Mouse (Mus musculus) lung, postnatal 0 days (tissue): ENCODE measurements around the gene Med9. TPM values are rescaled to one million over a fixed set of nuclear protein-coding genes. Genes with fewer than 3 reads are reported as not detected.
"Not testable (repeated sequence)": the region's sequence is repeated elsewhere in the genome, so short reads cannot be mapped to it uniquely, and the experiment has no call there.

Source experiments
- ATAC-seq: fragments of 200-750 bp; cut with Nextera tagmentation; 2 replicates; pipeline ENCODE4 v1.8.0; 2017; ENCODE audit warnings: moderate library complexity
- DNase-seq: peaks from one replicate; pipeline ENCODE4 v3.0.0-alpha.2; 2016; ENCODE audit warnings: low spot score
- H3K27ac ChIP-seq: fragments of 300-500 bp; sonication (generic); 2 replicates; pipeline ENCODE4 v1.5.1; 2014; ENCODE audit warnings: antibody characterized with exemption, mild to moderate bottlenecking, low read length, mixed read lengths
- H3K27me3 ChIP-seq: fragments of 300-500 bp; sonication (generic); replicated peaks from 2 replicates; pipeline ENCODE4 v1.6.1; 2014; ENCODE audit warnings: low read length, mixed read lengths; ENCODE audit not compliant: insufficient read depth
- H3K36me3 ChIP-seq: fragments of 300-500 bp; sonication (generic); 2 replicates; pipeline ENCODE4 v1.6.1; 2014; ENCODE audit warnings: low read length, mixed read lengths; ENCODE audit not compliant: insufficient read depth
- H3K4me1 ChIP-seq: fragments of 300-500 bp; sonication (generic); 2 replicates; pipeline ENCODE4 v1.6.1; 2014; ENCODE audit warnings: antibody characterized with exemption, low read depth, low read length, mixed read lengths; ENCODE audit not compliant: insufficient read depth
- H3K4me2 ChIP-seq: fragments of 300-500 bp; sonication (generic); replicated peaks from 2 replicates; pipeline ENCODE4 v1.6.1; 2014; ENCODE audit warnings: low read depth, mild to moderate bottlenecking, low read length, moderate library complexity, mixed read lengths
- H3K4me3 ChIP-seq: fragments of 300-500 bp; sonication (generic); 2 replicates; pipeline ENCODE4 v1.5.1; 2014; ENCODE audit warnings: low read depth, low read length
- H3K9ac ChIP-seq: fragments of 300-500 bp; sonication (generic); replicated peaks from 2 replicates; pipeline ENCODE4 v1.6.1; 2014; ENCODE audit warnings: low read depth, mild to moderate bottlenecking
- H3K9me3 ChIP-seq: fragments of 300-500 bp; sonication (generic); 2 replicates; pipeline ENCODE4 v1.6.1; 2016; ENCODE audit warnings: low read length, mixed read lengths
- CTCF ChIP-seq: IDR thresholded peaks from 2 replicates; pipeline ENCODE4 v1.5.1; 2016; ENCODE audit warnings: antibody characterized with exemption, mild to moderate bottlenecking
- EP300 ChIP-seq: IDR thresholded peaks from 2 replicates; pipeline ENCODE4 v1.6.1; 2016; ENCODE audit warnings: antibody characterized with exemption, mild to moderate bottlenecking, control low read depth
- WGBS: fragments of 180-500 bp; shearing (Covaris S2); extraction: QIAGEN DNeasy Blood & Tissue Kit; methylation state at CpG from one replicate; pipeline ENCODE4 v1.1.7; 2014; 5-methylcytosine and 5-hydroxymethylcytosine counted together
- polyA plus RNA-seq: library from polyadenylated mRNA; unstranded; fragments of >200 nt; fragmentation: Nextera tagmentation; extraction: Ambion mirVana; gene quantifications from 2 replicates; pipeline ENCODE4 v1.2.1, GENCODE M21; 2015

Gene Med9
- polyA plus RNA-seq, 1 experiment from 2014 or later = 31.3 TPM

DNA sequence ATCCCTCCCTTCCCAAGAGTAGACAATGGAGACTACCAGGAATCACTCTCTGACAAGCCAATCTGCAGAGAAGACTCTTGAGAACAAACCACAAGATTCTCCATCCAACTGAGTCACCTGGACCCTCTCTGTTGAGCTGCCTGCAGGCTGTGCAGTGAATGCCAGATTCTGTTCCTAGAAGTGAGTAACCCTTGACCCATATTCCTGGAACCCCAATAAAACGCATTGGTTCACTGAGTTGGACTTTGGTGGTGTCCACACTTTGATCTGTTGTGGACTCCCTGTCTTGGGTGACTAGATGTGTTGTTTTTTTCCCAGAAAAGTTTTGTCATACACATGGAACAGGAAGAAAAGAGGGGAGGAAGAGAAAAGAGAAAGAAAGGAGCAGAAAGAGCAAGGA is 8.2 kb upstream of the Med9 start:
- Histone ChIP-seq H3K4me2 (no peak overlapping the region), H3K36me3 (no peaks in the 10 kb centered on the region), H3K9me3 (no peaks in the 10 kb centered on the region), H3K27ac (no peak overlapping the region), H3K27me3 (no peaks in the 10 kb centered on the region), H3K4me1 (no peaks in the 10 kb centered on the region), H3K9ac (no peak overlapping the region), H3K4me3 (no peak overlapping the region)
- no peak for TF ChIP-seq EP300
- no peak for TF ChIP-seq CTCF
- ATAC-seq = no peak
- 77% methylated on average over 1 of the region's 1 CpGs for WGBS
- no peak for DNase-seq

DNA sequence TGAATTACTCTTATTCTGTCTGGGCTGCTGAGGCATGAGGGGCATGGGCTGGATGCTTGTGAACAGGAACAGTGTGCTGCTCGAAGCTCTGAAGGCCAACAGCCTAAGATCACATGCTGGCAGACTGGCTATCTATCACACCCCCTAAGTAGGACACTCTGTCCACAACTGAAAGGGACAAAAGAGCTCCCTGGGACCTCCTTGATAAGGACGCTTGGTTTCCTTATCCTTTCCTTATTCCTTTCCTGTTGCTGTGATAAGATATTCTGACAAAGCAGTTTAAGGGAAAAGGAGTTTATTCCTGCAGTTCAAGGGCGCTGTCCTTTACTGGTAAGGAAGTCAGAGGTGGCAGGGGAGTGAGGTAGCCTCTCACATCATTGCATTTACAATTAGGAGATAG is 7.4 kb upstream of the Med9 start:
- H3K27ac ChIP-seq = no peak overlapping the region
- no peaks in the 10 kb centered on the region for H3K27me3 ChIP-seq
- H3K4me2 ChIP-seq = no peak overlapping the region
- no peaks in the 10 kb centered on the region for H3K4me1 ChIP-seq
- no peak overlapping the region for H3K9ac ChIP-seq
- no peak for TF ChIP-seq CTCF
- TF ChIP-seq EP300 = no peak
- ATAC-seq (no peak), DNase-seq (no peak)
- WGBS = 59% methylated on average over 3 of the region's 3 CpGs
- H3K4me3 ChIP-seq = no peak overlapping the region
- no peaks in the 10 kb centered on the region for H3K9me3 ChIP-seq
- no peaks in the 10 kb centered on the region for H3K36me3 ChIP-seq

DNA sequence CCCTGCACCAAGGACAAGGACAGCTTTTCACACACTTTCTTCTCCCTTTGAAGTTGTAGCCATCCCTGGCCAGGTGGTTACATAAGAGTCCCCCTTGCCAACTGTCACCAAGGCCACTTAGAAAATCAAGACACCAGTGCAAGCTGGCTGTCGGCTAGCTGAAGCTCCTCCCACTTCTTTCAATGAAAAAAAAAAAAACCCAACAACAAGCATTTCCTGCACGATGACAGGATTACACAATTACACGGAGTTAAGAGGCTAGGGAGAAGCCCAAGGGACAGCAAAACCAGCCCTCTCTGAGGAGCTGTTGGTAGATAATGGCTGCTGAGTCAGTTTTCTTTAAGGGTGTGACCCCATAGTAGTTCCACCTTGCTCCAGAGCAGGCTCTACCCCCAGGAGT is 6.6 kb upstream of the Med9 start:
- TF ChIP-seq CTCF (no peak), EP300 (peak; percentile 26; the same call in 1 of the 2 replicates)
- DNase-seq (peak; percentile 80), ATAC-seq (peak; percentile 53)
- Histone ChIP-seq H3K9me3 (no peaks in the 10 kb centered on the region), H3K36me3 (no peaks in the 10 kb centered on the region), H3K4me1 (no peaks in the 10 kb centered on the region), H3K9ac (no peak overlapping the region), H3K27me3 (no peaks in the 10 kb centered on the region), H3K4me3 (no peak overlapping the region), H3K27ac (no peak overlapping the region), H3K4me2 (no peak overlapping the region)
- 4% methylated on average over 3 of the region's 3 CpGs for WGBS

DNA sequence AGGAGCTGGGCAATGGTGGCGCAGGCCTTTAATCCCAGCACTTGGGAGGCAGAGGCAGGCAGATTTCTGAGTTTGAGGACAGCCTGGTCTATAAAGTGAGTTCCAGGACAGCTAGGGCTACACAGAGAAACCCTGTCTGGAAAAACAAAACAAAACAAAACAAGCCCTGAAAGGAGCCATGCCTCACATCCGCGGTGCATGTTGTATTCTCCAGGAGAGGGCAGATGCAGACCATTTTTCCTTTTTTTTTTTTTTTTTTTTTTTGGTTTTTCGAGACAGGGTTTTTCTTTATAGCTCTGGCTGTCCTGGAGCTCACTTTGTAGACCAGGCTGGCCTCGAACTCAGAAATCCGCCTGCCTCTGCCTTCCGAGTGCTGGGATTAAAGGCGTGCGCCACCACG is 3.2 kb upstream of the Med9 start:
- H3K9ac ChIP-seq, H3K27me3 ChIP-seq, H3K4me1 ChIP-seq, H3K36me3 ChIP-seq, H3K4me2 ChIP-seq, ATAC-seq, DNase-seq, H3K9me3 ChIP-seq, H3K27ac ChIP-seq, H3K4me3 ChIP-seq: not testable (repeated sequence)
- 91% methylated on average over 9 of the region's 10 CpGs for WGBS

- ATAC-seq = peak; percentile 54
- no peaks in the 10 kb centered on the region for H3K27me3 ChIP-seq
- TF ChIP-seq EP300 (no peak), CTCF (no peak)
- peak overlapping the region; percentile 73 for H3K4me2 ChIP-seq
- H3K4me3 ChIP-seq = peak overlapping the region; percentile 91
- peak overlapping the region; percentile 79 for H3K9ac ChIP-seq
- peak; percentile 35 for DNase-seq
- 2% methylated on average over 16 of the region's 16 CpGs for WGBS
- H3K36me3 ChIP-seq = no peaks in the 10 kb centered on the region
- peaks cover 5% of the 10 kb centered on the region; the same call in 1 of the 2 replicates for H3K4me1 ChIP-seq
- peak overlapping the region; percentile 74 for H3K27ac ChIP-seq
- H3K9me3 ChIP-seq = no peaks in the 10 kb centered on the region
Measured at GRCm38 (mm10) chr11:59948401-59948767, 378 bp downstream of the Med9 start.

DNA sequence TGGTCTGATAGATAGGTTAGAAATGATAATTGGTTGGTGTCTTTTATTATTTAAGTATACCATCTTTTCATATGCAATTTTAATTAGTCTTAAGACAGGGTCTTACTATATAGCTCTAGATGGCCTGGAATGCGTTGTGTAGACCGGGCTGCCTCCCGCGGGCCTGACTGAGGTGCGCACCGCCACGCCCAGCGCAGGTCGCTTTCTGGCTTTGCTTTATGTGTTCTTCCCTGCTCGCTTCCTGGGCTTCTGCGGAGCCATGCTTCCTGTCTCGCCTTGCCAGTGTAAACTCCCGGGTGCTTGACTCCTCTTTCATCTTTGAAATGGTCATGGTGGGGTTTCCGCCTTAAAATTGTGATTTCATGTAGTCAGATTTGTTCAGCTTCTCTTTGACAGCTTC is 4.9 kb downstream of the Med9 start:
- Histone ChIP-seq H3K27ac (no peak overlapping the region), H3K36me3 (no peaks in the 10 kb centered on the region), H3K4me3 (no peak overlapping the region), H3K9me3 (no peaks in the 10 kb centered on the region), H3K4me2 (peak overlapping the region; percentile 27; the same call in 1 of the 2 replicates), H3K4me1 (peaks cover 5% of the 10 kb centered on the region; the same call in 1 of the 2 replicates), H3K27me3 (no peaks in the 10 kb centered on the region), H3K9ac (no peak overlapping the region)
- 48% methylated on average over 14 of the region's 14 CpGs for WGBS
- no peak; the same call in 1 of the 2 replicates for ATAC-seq
- TF ChIP-seq CTCF (no peak), EP300 (0 out of 2 replicates have a peak, but pooled peaks have one; percentile 36)
- DNase-seq = peak; percentile 17

- Histone ChIP-seq H3K4me3 (no peak overlapping the region), H3K4me2 (no peak overlapping the region), H3K4me1 (no peaks in the 10 kb centered on the region), H3K36me3 (no peaks in the 10 kb centered on the region; the same call in 1 of the 2 replicates), H3K27me3 (no peaks in the 10 kb centered on the region), H3K27ac (no peak overlapping the region), H3K9ac (no peak overlapping the region), H3K9me3 (no peaks in the 10 kb centered on the region)
- DNase-seq = peak; percentile 41
- no peak for TF ChIP-seq EP300
- TF ChIP-seq CTCF = no peak
- peak; percentile 52 for ATAC-seq
- WGBS = 68% methylated on average over 6 of the region's 6 CpGs
Measured at GRCm38 (mm10) chr11:59956749-59957148, 8.7 kb downstream of the Med9 start.
